Mouse (Mus musculus) forebrain, embryonic 12.5 days (tissue): ENCODE data around the gene Tcea2. TPM values are rescaled to one million over a fixed set of nuclear protein-coding genes. Genes with fewer than 3 reads are reported as not detected.
A peak's percentile ranks its signal among the peaks of the same experiment; 100 is the strongest.

Experiments used
- ATAC-seq: fragments of 200-750 bp; cut with Nextera tagmentation; 2 replicates; pipeline ENCODE4 v1.8.0; 2017; ENCODE audit warnings: moderate TSS enrichment; ENCODE audit not compliant: low FRiP score
- H3K27ac ChIP-seq: fragments of 300-500 bp; sonication (generic); 2 replicates; pipeline ENCODE4 v1.5.1; 2016; ENCODE audit warnings: mild to moderate bottlenecking
- H3K27me3 ChIP-seq: fragments of 300-500 bp; sonication (generic); 2 replicates; pipeline ENCODE4 v1.6.1; 2016; ENCODE audit warnings: mild to moderate bottlenecking
- H3K36me3 ChIP-seq: fragments of 300-500 bp; sonication (generic); replicated peaks from 2 replicates; pipeline ENCODE4 v1.6.1; 2016; ENCODE audit warnings: mild to moderate bottlenecking
- H3K4me1 ChIP-seq: fragments of 300-500 bp; sonication (generic); 2 replicates; pipeline ENCODE4 v1.6.1; 2016
- H3K4me2 ChIP-seq: fragments of 300-500 bp; sonication (generic); 2 replicates; pipeline ENCODE4 v1.6.1; 2016; ENCODE audit warnings: mild to moderate bottlenecking, moderate library complexity
- H3K4me3 ChIP-seq: fragments of 300-500 bp; sonication (generic); replicated peaks from 2 replicates; pipeline ENCODE4 v1.5.1; 2016; ENCODE audit warnings: mild to moderate bottlenecking
- H3K9ac ChIP-seq: fragments of 300-500 bp; sonication (generic); 2 replicates; pipeline ENCODE4 v1.6.1; 2016; ENCODE audit warnings: mild to moderate bottlenecking
- H3K9me3 ChIP-seq: fragments of 300-500 bp; sonication (generic); 2 replicates; pipeline ENCODE4 v1.6.1; 2016
- WGBS: fragments of 180-500 bp; shearing (Covaris S2); methylation state at CpG from one replicate; pipeline ENCODE4 v1.1.7; 2016; 5-methylcytosine and 5-hydroxymethylcytosine counted together
- polyA plus RNA-seq: library from polyadenylated mRNA; unstranded; fragments of >200 nt; fragmentation: Nextera tagmentation; extraction: Ambion mirVana; gene quantifications from 2 replicates; pipeline ENCODE4 v1.2.1, GENCODE M21; 2016

The Tcea2 gene
- polyA plus RNA-seq, 1 experiment from 2014 or later, result 28.2 TPM

DNA sequence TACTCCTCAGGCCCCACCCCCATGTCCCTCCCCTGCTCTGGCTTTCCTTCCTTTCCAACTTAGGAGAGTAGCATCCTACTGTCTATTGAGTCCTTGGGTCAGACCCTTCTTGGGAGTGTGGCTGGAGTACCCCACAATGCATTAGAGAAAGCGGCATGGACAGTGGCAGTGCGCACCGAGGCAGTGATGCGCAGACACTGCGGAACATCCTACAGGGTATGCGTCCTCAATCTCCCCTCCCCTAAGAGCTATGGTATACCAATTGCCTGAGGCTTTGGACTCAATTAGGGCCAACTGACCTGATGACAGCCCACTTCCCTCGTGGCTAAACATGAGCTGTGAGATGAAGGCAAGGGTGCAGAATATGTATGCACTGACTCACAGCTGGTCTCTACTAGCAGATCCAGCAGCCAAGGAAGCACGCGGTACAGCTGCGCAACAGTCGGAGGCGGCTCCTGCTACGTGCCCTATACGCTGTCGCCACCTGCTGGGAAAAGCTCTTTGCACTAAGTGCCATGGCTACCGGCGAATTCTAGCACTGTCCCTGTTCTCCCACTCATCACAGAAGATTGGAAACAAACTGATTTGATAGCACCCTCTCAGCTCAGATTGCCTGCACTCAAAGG, 21.1 kb upstream of the Tcea2 start:
- Histone ChIP-seq H3K4me3 (no peak overlapping the region), H3K27ac (peak overlapping the region; percentile 25; the same call in 1 of the 2 replicates), H3K9me3 (no peaks in the 10 kb centered on the region), H3K36me3 (peaks cover 29% of the 10 kb centered on the region), H3K9ac (no peak overlapping the region), H3K27me3 (no peaks in the 10 kb centered on the region), H3K4me2 (no peak overlapping the region), H3K4me1 (peaks cover 11% of the 10 kb centered on the region; the same call in 1 of the 2 replicates)
- ATAC-seq, result peak; percentile 59
- 34% methylated on average over 17 of the region's 17 CpGs for WGBS

GRCm38 (mm10) chr2:181659609-181660055, 20.5 kb upstream of the Tcea2 start:
- Histone ChIP-seq H3K4me3 (no peak overlapping the region), H3K36me3 (peaks cover 24% of the 10 kb centered on the region), H3K4me1 (peaks cover 11% of the 10 kb centered on the region; the same call in 1 of the 2 replicates), H3K9me3 (no peaks in the 10 kb centered on the region), H3K4me2 (no peak overlapping the region), H3K27ac (0 out of 2 replicates have a peak overlapping the region, but pooled peaks have one; percentile 25), H3K9ac (no peak overlapping the region), H3K27me3 (no peaks in the 10 kb centered on the region)
- 10% methylated on average over 9 of the region's 9 CpGs for WGBS
- peak; percentile 74 for ATAC-seq

GRCm38 (mm10) chr2:181662620-181663297, 17.4 kb upstream of the Tcea2 start:
- Histone ChIP-seq H3K4me2 (no peak overlapping the region), H3K27me3 (peaks cover 3% of the 10 kb centered on the region; the same call in 1 of the 2 replicates), H3K36me3 (no peaks in the 10 kb centered on the region), H3K9me3 (no peaks in the 10 kb centered on the region), H3K9ac (no peak overlapping the region), H3K4me3 (no peak overlapping the region), H3K4me1 (peaks cover 11% of the 10 kb centered on the region; the same call in 1 of the 2 replicates), H3K27ac (no peak overlapping the region)
- WGBS, result 94% methylated on average over 3 of the region's 3 CpGs
- no peak for ATAC-seq

DNA sequence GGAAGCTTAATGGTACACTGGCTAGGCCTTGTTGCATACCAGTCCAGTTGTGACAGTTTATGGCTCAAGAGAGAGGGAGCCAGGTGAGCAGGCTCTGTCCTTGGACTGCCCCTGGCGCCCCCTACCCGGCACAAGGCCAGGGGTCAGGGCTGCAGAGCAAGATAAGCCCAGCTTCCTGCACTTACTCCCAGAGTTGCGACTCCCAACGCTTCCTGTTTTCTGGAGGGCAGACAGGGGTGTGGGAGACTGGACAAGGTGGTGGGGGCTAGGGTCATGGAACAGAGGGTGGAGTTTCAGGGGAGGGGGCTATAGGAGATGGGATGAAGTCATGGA, 16.8 kb upstream of the Tcea2 start:
- 41% methylated on average over 4 of the region's 4 CpGs for WGBS
- Histone ChIP-seq H3K27ac (no peak overlapping the region), H3K4me2 (no peak overlapping the region)

GRCm38 (mm10) chr2:181670285-181670912, 9.7 kb upstream of the Tcea2 start:
- WGBS, result 2% methylated on average over 56 of the region's 56 CpGs
- Histone ChIP-seq H3K36me3 (no peaks in the 10 kb centered on the region), H3K27ac (no peak overlapping the region), H3K4me3 (peak overlapping the region; percentile 37), H3K9ac (no peak overlapping the region), H3K4me2 (peak overlapping the region; percentile 52), H3K27me3 (peaks cover 78% of the 10 kb centered on the region), H3K9me3 (no peaks in the 10 kb centered on the region), H3K4me1 (peaks cover 27% of the 10 kb centered on the region)
- ATAC-seq, result no peak

More for the DNA sequence above, 16.8 kb upstream of the Tcea2 start:
- Histone ChIP-seq H3K4me1 (peaks cover 11% of the 10 kb centered on the region; the same call in 1 of the 2 replicates), H3K4me3 (no peak overlapping the region), H3K9me3 (no peaks in the 10 kb centered on the region), H3K27me3 (peaks cover 8% of the 10 kb centered on the region), H3K9ac (no peak overlapping the region), H3K36me3 (no peaks in the 10 kb centered on the region)
- no peak for ATAC-seq

DNA sequence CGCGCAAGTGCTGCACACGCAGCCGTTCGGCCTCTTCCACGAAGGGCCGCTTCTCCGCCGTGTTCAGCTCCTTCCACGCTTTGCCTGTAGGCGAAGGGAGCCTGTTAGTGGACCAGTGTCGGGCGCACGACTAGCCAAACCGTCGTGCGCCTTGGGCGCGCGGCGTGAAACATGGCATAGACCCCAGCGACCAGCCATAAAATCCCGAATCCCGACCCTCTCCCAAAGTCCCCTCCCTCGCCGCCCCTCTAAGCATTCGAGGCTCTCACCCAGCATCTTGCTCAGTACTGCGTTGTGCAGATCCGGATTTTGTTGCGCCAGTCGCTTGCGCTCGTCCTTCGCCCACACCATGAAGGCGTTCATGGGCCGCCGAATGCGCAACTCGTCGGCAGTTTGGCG, 9.2 kb upstream of the Tcea2 start:
- ATAC-seq, result no peak
- Histone ChIP-seq H3K36me3 (no peaks in the 10 kb centered on the region), H3K4me1 (peaks cover 31% of the 10 kb centered on the region), H3K4me3 (peak overlapping the region; percentile 37), H3K4me2 (peak overlapping the region; percentile 52), H3K9me3 (no peaks in the 10 kb centered on the region), H3K9ac (no peak overlapping the region), H3K27me3 (peaks cover 78% of the 10 kb centered on the region), H3K27ac (no peak overlapping the region)
- under 1% methylated on average over 41 of the region's 41 CpGs for WGBS

DNA sequence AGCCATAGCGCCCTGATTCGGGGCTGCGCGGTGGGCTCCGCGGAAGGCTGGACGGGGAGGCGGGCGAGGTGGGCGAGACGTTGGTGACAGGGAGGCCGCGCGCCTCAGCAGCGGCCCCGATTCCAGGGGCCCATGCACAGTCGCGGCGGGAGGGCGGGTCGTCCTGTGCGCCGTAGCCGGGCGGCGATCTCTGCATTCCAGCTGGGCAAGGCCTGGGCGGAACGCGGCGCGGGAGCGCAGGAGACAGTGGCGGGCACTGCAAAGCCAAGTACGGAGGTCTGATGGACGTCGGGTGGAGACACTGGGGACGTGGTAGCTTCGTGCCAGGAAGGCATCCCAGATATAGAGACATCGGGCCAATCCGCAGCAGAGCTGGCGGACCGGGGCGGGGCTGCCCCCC, 8.8 kb upstream of the Tcea2 start, which contains the start of gene Sox18:
TSS of gene Sox18 (minus strand) at position 315 of the 400 bp plus-strand sequence.
- no peaks in the 10 kb centered on the region for H3K9me3 ChIP-seq
- ATAC-seq, result no peak
- no peak within 1 kb of the TSS for H3K27ac ChIP-seq
- H3K4me3 ChIP-seq, result peak within 1 kb of the TSS; percentile 37
- H3K4me1 ChIP-seq, result peaks cover 33% of the 10 kb centered on the region
- H3K4me2 ChIP-seq, result peak within 1 kb of the TSS; percentile 52
- under 1% methylated on average over 43 of the region's 43 CpGs for WGBS
- H3K36me3 ChIP-seq, result no peaks in the 10 kb centered on the region
- no peak within 1 kb of the TSS for H3K9ac ChIP-seq
- H3K27me3 ChIP-seq, result peaks cover 78% of the 10 kb centered on the region

DNA sequence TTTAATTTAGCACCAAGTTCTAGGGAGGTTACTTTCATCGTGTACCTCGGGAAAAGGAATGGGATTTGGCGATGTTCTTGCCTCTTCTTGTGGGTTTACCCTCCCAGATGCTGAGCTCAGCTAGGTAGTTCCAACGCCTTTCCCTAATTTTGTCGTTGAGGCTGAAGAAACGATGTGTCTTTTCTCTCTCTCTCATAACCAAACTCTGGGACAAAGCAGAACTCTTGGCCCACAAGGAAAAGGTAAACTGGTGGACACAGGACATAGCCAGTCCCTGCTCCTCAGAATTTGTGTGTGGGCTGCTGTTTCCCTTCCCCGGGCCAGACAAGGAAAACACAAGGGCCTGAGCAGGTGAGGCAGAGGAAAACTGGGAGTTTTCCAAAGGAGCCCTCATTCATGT, 8.1 kb upstream of the Tcea2 start:
- WGBS, result 23% methylated on average over 7 of the region's 7 CpGs
- H3K9me3 ChIP-seq, result no peaks in the 10 kb centered on the region
- H3K27me3 ChIP-seq, result peaks cover 81% of the 10 kb centered on the region
- no peak overlapping the region; the same call in 1 of the 2 replicates for H3K4me2 ChIP-seq
- no peak overlapping the region for H3K27ac ChIP-seq
- H3K4me3 ChIP-seq, result no peak overlapping the region
- no peaks in the 10 kb centered on the region for H3K36me3 ChIP-seq
- H3K9ac ChIP-seq, result no peak overlapping the region
- ATAC-seq, result no peak
- peaks cover 38% of the 10 kb centered on the region for H3K4me1 ChIP-seq

GRCm38 (mm10) chr2:181673501-181673900, 6.6 kb upstream of the Tcea2 start:
- Histone ChIP-seq H3K27me3 (peaks cover 71% of the 10 kb centered on the region), H3K4me3 (no peak overlapping the region), H3K9ac (no peak overlapping the region), H3K27ac (no peak overlapping the region), H3K36me3 (no peaks in the 10 kb centered on the region), H3K4me1 (peaks cover 40% of the 10 kb centered on the region), H3K9me3 (no peaks in the 10 kb centered on the region), H3K4me2 (no peak overlapping the region)
- WGBS, result 77% methylated on average over 1 of the region's 1 CpGs
- no peak for ATAC-seq

DNA sequence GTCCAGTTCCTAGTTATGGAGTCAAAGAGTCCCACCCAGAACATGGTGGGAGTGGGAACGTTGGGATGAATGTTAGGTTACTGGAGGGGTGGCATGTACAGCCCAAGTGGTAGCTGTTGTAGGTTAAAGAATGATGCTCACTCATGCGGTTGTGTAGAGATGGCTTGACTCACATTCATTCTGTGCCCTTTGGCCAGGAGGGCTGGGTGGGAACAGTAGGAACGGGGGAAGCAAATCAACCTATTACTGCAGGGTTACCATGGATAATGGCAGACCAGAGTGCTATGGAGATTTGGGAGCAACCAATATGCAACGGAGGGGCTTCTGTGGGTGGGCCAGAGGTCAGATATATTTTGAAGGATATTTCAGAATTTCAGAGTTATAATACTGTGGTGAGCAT, 5.2 kb upstream of the Tcea2 start:
- peaks cover 46% of the 10 kb centered on the region for H3K4me1 ChIP-seq
- H3K9me3 ChIP-seq, result no peaks in the 10 kb centered on the region
- no peak overlapping the region for H3K4me3 ChIP-seq
- H3K9ac ChIP-seq, result no peak overlapping the region
- peaks cover 57% of the 10 kb centered on the region for H3K27me3 ChIP-seq
- WGBS, result 80% methylated on average over 4 of the region's 4 CpGs
- no peak overlapping the region for H3K27ac ChIP-seq
- ATAC-seq, result no peak
- no peak overlapping the region for H3K4me2 ChIP-seq
- no peaks in the 10 kb centered on the region for H3K36me3 ChIP-seq

- Histone ChIP-seq H3K36me3 (no peaks in the 10 kb centered on the region), H3K9ac (no peak overlapping the region; the same call in 1 of the 2 replicates), H3K27ac (no peak overlapping the region; the same call in 1 of the 2 replicates), H3K4me1 (peaks cover 44% of the 10 kb centered on the region), H3K27me3 (peaks cover 52% of the 10 kb centered on the region), H3K9me3 (no peaks in the 10 kb centered on the region), H3K4me2 (peak overlapping the region; percentile 41), H3K4me3 (no peak overlapping the region)
- 0 out of 2 replicates have a peak, but pooled peaks have one; percentile 45 for ATAC-seq
- WGBS, result 2% methylated on average over 14 of the region's 14 CpGs
Measured at GRCm38 (mm10) chr2:181675454-181675853, 4.7 kb upstream of the Tcea2 start.

DNA sequence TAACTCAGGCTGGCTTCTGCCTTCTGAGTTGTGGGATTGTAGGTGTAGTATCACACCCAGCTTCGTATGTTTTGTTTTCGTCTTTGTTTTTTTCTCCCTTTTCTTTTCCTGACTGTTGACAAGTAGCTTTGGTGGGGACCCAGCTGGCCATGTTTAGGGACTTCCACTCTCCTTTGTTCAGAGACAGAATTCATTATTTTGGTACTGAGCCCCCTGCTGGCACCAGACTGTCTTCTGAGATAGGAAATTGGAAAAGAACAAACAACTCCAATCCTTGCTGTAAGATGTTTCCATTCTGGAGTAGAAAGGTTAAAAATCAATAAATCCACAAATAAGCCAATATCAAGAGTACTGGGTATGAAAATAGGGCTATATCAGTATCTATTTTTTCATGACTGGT, 3.7 kb upstream of the Tcea2 start:
- Histone ChIP-seq H3K27me3 (peaks cover 42% of the 10 kb centered on the region), H3K4me1 (peaks cover 41% of the 10 kb centered on the region), H3K36me3 (no peaks in the 10 kb centered on the region), H3K9me3 (no peaks in the 10 kb centered on the region), H3K9ac (no peak overlapping the region), H3K4me2 (no peak overlapping the region), H3K4me3 (no peak overlapping the region), H3K27ac (0 out of 2 replicates have a peak overlapping the region, but pooled peaks have one; percentile 46)
- ATAC-seq, result no peak
- WGBS, result 38% methylated on average over 2 of the region's 2 CpGs
